Mouse (Mus musculus) ES-Bruce4 (cell line): ENCODE data around the gene Parn. TPM values are rescaled to one million over a fixed set of nuclear protein-coding genes. Genes with fewer than 3 reads are reported as not detected.
"Not testable (repeated sequence)": the region's sequence is repeated elsewhere in the genome, so short reads cannot be mapped to it uniquely, and the experiment has no call there.

ENCODE experiments used
- H3K27ac ChIP-seq: 2 replicates; pipeline ENCODE4 v1.5.1; 2012; ENCODE audit warnings: low read length, inconsistent platforms; ENCODE audit not compliant: insufficient read depth
- H3K27me3 ChIP-seq: 2 replicates; pipeline ENCODE4 v1.6.1; 2012; ENCODE audit warnings: mild to moderate bottlenecking, low read length, inconsistent platforms; ENCODE audit not compliant: control insufficient read depth, poor library complexity, insufficient read depth, severe bottlenecking
- H3K36me3 ChIP-seq: 2 replicates; pipeline ENCODE4 v1.6.1; 2012; ENCODE audit warnings: inconsistent platforms, mild to moderate bottlenecking, low read length, moderate library complexity; ENCODE audit not compliant: control insufficient read depth, poor library complexity, insufficient read depth, severe bottlenecking
- H3K4me1 ChIP-seq: one replicate; pipeline ENCODE4 v1.8.1; 2011; ENCODE audit warnings: low read length; ENCODE audit not compliant: control insufficient read depth, insufficient read depth
- H3K4me3 ChIP-seq: 2 replicates; pipeline ENCODE4 v1.5.1; 2011; ENCODE audit warnings: low read depth, mild to moderate bottlenecking, low read length
- H3K9ac ChIP-seq: 2 replicates; pipeline ENCODE4 v1.6.1; 2012; ENCODE audit warnings: low read depth, mild to moderate bottlenecking, inconsistent platforms; ENCODE audit not compliant: poor library complexity, severe bottlenecking
- H3K9me3 ChIP-seq: replicated peaks from 2 replicates; pipeline ENCODE4 v1.6.1; 2012; ENCODE audit warnings: mild to moderate bottlenecking, low read length, inconsistent platforms; ENCODE audit not compliant: control insufficient read depth, poor library complexity, insufficient read depth, severe bottlenecking
- CTCF ChIP-seq: IDR thresholded peaks from one replicate; pipeline ENCODE4 v1.8.1; 2011; ENCODE audit warnings: low read depth, low read length
- EP300 ChIP-seq: IDR thresholded peaks from 2 replicates; pipeline ENCODE4 v1.6.1; 2011; ENCODE audit warnings: low read depth, low read length; ENCODE audit not compliant: insufficient read depth
- POLR2A ChIP-seq: IDR thresholded peaks from one replicate; pipeline ENCODE4 v1.8.1; 2011; ENCODE audit warnings: low read length; ENCODE audit not compliant: insufficient read depth
- polyA plus RNA-seq: library from polyadenylated mRNA; stranded (reverse); fragments of >200 nt; gene quantifications from 2 replicates; pipeline ENCODE4 v1.2.4, GENCODE M21; 2011; ENCODE audit warnings: low read depth; ENCODE audit not compliant: missing spikeins, insufficient read depth, insufficient read length

The Parn gene
- polyA plus RNA-seq, 1 experiment, result 68.0 TPM

GRCm38 (mm10) chr16:13640064-13640463 is 27.9 kb downstream of the Parn start:
- no peak overlapping the region for H3K9ac ChIP-seq
- peaks cover 11% of the 10 kb centered on the region for H3K36me3 ChIP-seq
- H3K4me3 ChIP-seq, result no peak overlapping the region
- no peaks in the 10 kb centered on the region for H3K4me1 ChIP-seq
- H3K27ac ChIP-seq, result no peak overlapping the region
- TF ChIP-seq CTCF (peak; percentile 79), POLR2A (no peak)
- H3K27me3 ChIP-seq, result no peaks in the 10 kb centered on the region
- no peaks in the 10 kb centered on the region for H3K9me3 ChIP-seq

GRCm38 (mm10) chr16:13639508-13639907 is 28.5 kb downstream of the Parn start:
- peaks cover 14% of the 10 kb centered on the region for H3K36me3 ChIP-seq
- no peak overlapping the region for H3K27ac ChIP-seq
- no peaks in the 10 kb centered on the region for H3K27me3 ChIP-seq
- no peaks in the 10 kb centered on the region for H3K4me1 ChIP-seq
- H3K4me3 ChIP-seq, result no peak overlapping the region
- no peaks in the 10 kb centered on the region for H3K9me3 ChIP-seq
- no peak for TF ChIP-seq EP300
- no peak for TF ChIP-seq POLR2A
- no peak for TF ChIP-seq CTCF
- H3K9ac ChIP-seq, result no peak overlapping the region

- not testable (repeated sequence) for H3K27ac ChIP-seq, H3K9me3 ChIP-seq, H3K4me3 ChIP-seq, H3K27me3 ChIP-seq, H3K9ac ChIP-seq, H3K4me1 ChIP-seq
- H3K36me3 ChIP-seq, result peaks cover 14% of the 10 kb centered on the region
These were observed 29.8 kb downstream of the Parn start for GRCm38 (mm10) chr16:13638198-13638597.

- Histone ChIP-seq H3K27ac (no peak overlapping the region), H3K27me3 (no peaks in the 10 kb centered on the region), H3K9ac (no peak overlapping the region), H3K4me1 (no peaks in the 10 kb centered on the region), H3K36me3 (peaks cover 24% of the 10 kb centered on the region), H3K9me3 (no peaks in the 10 kb centered on the region; the same call in 1 of the 2 replicates), H3K4me3 (no peak overlapping the region)
- no peak for TF ChIP-seq CTCF
- no peak for TF ChIP-seq POLR2A
- no peak for TF ChIP-seq EP300
These were observed 39.6 kb downstream of the Parn start for GRCm38 (mm10) chr16:13628345-13628744.

- H3K9ac ChIP-seq, result no peak overlapping the region
- H3K9me3 ChIP-seq, result no peaks in the 10 kb centered on the region
- no peaks in the 10 kb centered on the region for H3K27me3 ChIP-seq
- no peak for TF ChIP-seq POLR2A
- TF ChIP-seq CTCF, result no peak
- no peaks in the 10 kb centered on the region for H3K4me1 ChIP-seq
- H3K27ac ChIP-seq, result no peak overlapping the region
- H3K36me3 ChIP-seq, result peaks cover 25% of the 10 kb centered on the region
- H3K4me3 ChIP-seq, result no peak overlapping the region
These were observed 46.0 kb downstream of the Parn start for GRCm38 (mm10) chr16:13621745-13622507.

- Histone ChIP-seq H3K9ac (no peak overlapping the region), H3K9me3 (no peaks in the 10 kb centered on the region), H3K4me3 (no peak overlapping the region), H3K36me3 (peaks cover 16% of the 10 kb centered on the region), H3K27me3 (no peaks in the 10 kb centered on the region), H3K27ac (no peak overlapping the region), H3K4me1 (no peaks in the 10 kb centered on the region)
- TF ChIP-seq POLR2A (no peak), CTCF (no peak), EP300 (no peak)
These were observed 47.8 kb downstream of the Parn start for GRCm38 (mm10) chr16:13620194-13620593.
